Mouse (Mus musculus): ENCODE results near the gene Tmem88b. TPM values are rescaled to one million over a fixed set of nuclear protein-coding genes. Genes with fewer than 3 reads are reported as not detected.

Gene Tmem88b
- polyA plus RNA-seq, 1 experiment from 2014 or later, result 1.2 TPM

- 1% methylated on average over 53 of the region's 79 CpGs for WGBS
- H3K4me3 ChIP-seq, result peak overlapping the region; percentile 93
These were observed 50.5 kb downstream of the Tmem88b start for GRCm38 (mm10) chr4:155734951-155735702.

GRCm38 (mm10) chr4:155734350-155734941, 51.2 kb downstream of the Tmem88b start, which contains the start of gene Tmem240:
Gene Tmem240, plus strand, starts transcription at chr4:155734800.
- H3K27ac ChIP-seq (replicated peaks), result peak within 1 kb of the TSS; percentile 98
- no peaks in the 10 kb centered on the region for H3K9me3 ChIP-seq
- peak within 1 kb of the TSS; percentile 93 for H3K4me3 ChIP-seq
- peaks cover 24% of the 10 kb centered on the region for H3K36me3 ChIP-seq
- H3K27me3 ChIP-seq, result no peaks in the 10 kb centered on the region
- peak within 1 kb of the TSS; percentile 92 for H3K9ac ChIP-seq
- H3K4me1 ChIP-seq (replicated peaks), result peaks cover 44% of the 10 kb centered on the region
- WGBS, result under 1% methylated on average over 29 of the region's 35 CpGs
- ATAC-seq (ENCODE audit: low FRiP score, low read depth), result peak; percentile 92
- peak within 1 kb of the TSS; percentile 95 for H3K4me2 ChIP-seq

More at GRCm38 (mm10) chr4:155734951-155735702, 50.5 kb downstream of the Tmem88b start:
- H3K4me2 ChIP-seq, result peak overlapping the region; percentile 95
- H3K4me1 ChIP-seq (replicated peaks), result peaks cover 50% of the 10 kb centered on the region
- peak; percentile 72 for ATAC-seq (ENCODE audit: low FRiP score, low read depth)
- H3K9ac ChIP-seq, result peak overlapping the region; percentile 92
- peak overlapping the region; percentile 98 for H3K27ac ChIP-seq (replicated peaks)
- no peaks in the 10 kb centered on the region for H3K9me3 ChIP-seq
- peaks cover 25% of the 10 kb centered on the region for H3K36me3 ChIP-seq
- H3K27me3 ChIP-seq, result no peaks in the 10 kb centered on the region

- Histone ChIP-seq H3K27me3 (no peaks in the 10 kb centered on the region), H3K4me1 (replicated peaks) (peaks cover 41% of the 10 kb centered on the region), H3K9ac (peak overlapping the region; percentile 92; the same call in 1 of the 2 replicates), H3K4me3 (peak overlapping the region; percentile 93), H3K9me3 (no peaks in the 10 kb centered on the region), H3K4me2 (peak overlapping the region; percentile 95; the same call in 1 of the 2 replicates), H3K27ac (replicated peaks) (no peak overlapping the region; the same call in 1 of the 2 replicates), H3K36me3 (peaks cover 23% of the 10 kb centered on the region)
- no peak for ATAC-seq (ENCODE audit: low FRiP score, low read depth)
- 85% methylated on average over 10 of the region's 10 CpGs for WGBS
These were observed 52.4 kb downstream of the Tmem88b start for GRCm38 (mm10) chr4:155733267-155733666.

Small RNA genes lying within 50 kb of the gene (microRNA-seq; reads per million reads assigned to microRNA genes)
- gene Gm27743, result not detected

Other genes with a start within 250 kb of the Tmem88b start
- 80.6 and 85.9 TPM in 2 replicates for gene Nadk, start 223.5 kb downstream of the Tmem88b start, polyA plus RNA-seq (2015; fragmentation: Nextera tagmentation; extraction: Ambion mirVana)
- 14.6 and 16.3 TPM in 2 replicates for gene Slc35e2, start 184.5 kb downstream of the Tmem88b start, polyA plus RNA-seq (2015; fragmentation: Nextera tagmentation; extraction: Ambion mirVana)
- 49.3 and 53.0 TPM in 2 replicates for gene Cdk11b, start 161.0 kb downstream of the Tmem88b start, polyA plus RNA-seq (2015; fragmentation: Nextera tagmentation; extraction: Ambion mirVana)
- not detected in 2 replicates for gene Gm10563, start 140.5 kb downstream of the Tmem88b start, polyA plus RNA-seq (2015; fragmentation: Nextera tagmentation; extraction: Ambion mirVana)
- 4.7 and 6.5 TPM in 2 replicates for gene Mmp23, start 132.5 kb downstream of the Tmem88b start, polyA plus RNA-seq (2015; fragmentation: Nextera tagmentation; extraction: Ambion mirVana)
- 50.6 and 62.2 TPM in 2 replicates for gene Mib2, start 116.7 kb downstream of the Tmem88b start, polyA plus RNA-seq (2015; fragmentation: Nextera tagmentation; extraction: Ambion mirVana)
- gene Fndc10, start 91.5 kb downstream of the Tmem88b start, polyA plus RNA-seq (2015; fragmentation: Nextera tagmentation; extraction: Ambion mirVana), result 17.2 and 20.6 TPM in 2 replicates
- gene Ssu72, start 81.1 kb downstream of the Tmem88b start, polyA plus RNA-seq (2015; fragmentation: Nextera tagmentation; extraction: Ambion mirVana), result 160 and 166 TPM in 2 replicates
- gene Tmem240, start 51.1 kb downstream of the Tmem88b start, polyA plus RNA-seq (2015; fragmentation: Nextera tagmentation; extraction: Ambion mirVana), result 23.8 and 27.0 TPM in 2 replicates
- 92.0 and 99.4 TPM in 2 replicates for gene Atad3a, start 24.8 kb downstream of the Tmem88b start, polyA plus RNA-seq (2015; fragmentation: Nextera tagmentation; extraction: Ambion mirVana)
- 32.2 and 33.7 TPM in 2 replicates for gene Vwa1, start 11.2 kb downstream of the Tmem88b start, polyA plus RNA-seq (2015; fragmentation: Nextera tagmentation; extraction: Ambion mirVana)
- gene Ankrd65, start 4.6 kb upstream of the Tmem88b start, polyA plus RNA-seq (2015; fragmentation: Nextera tagmentation; extraction: Ambion mirVana), result not detected in 2 replicates
- gene Mrpl20, start 17.0 kb upstream of the Tmem88b start, polyA plus RNA-seq (2015; fragmentation: Nextera tagmentation; extraction: Ambion mirVana), result 248 and 265 TPM in 2 replicates
- gene Ccnl2, start 26.6 kb upstream of the Tmem88b start, polyA plus RNA-seq (2015; fragmentation: Nextera tagmentation; extraction: Ambion mirVana), result 134 and 137 TPM in 2 replicates
- 129 TPM in 2 replicates for gene Aurkaip1, start 45.4 kb upstream of the Tmem88b start, polyA plus RNA-seq (2015; fragmentation: Nextera tagmentation; extraction: Ambion mirVana)
- 32.5 and 32.7 TPM in 2 replicates for gene Mxra8, start 53.8 kb upstream of the Tmem88b start, polyA plus RNA-seq (2015; fragmentation: Nextera tagmentation; extraction: Ambion mirVana)
- 30.8 and 32.8 TPM in 2 replicates for gene Dvl1, start 61.5 kb upstream of the Tmem88b start, polyA plus RNA-seq (2015; fragmentation: Nextera tagmentation; extraction: Ambion mirVana)
- gene Tas1r3, start 77.5 kb upstream of the Tmem88b start, polyA plus RNA-seq (2015; fragmentation: Nextera tagmentation; extraction: Ambion mirVana), result 0.43 and 0.54 TPM in 2 replicates
- gene Cptp, start 83.6 kb upstream of the Tmem88b start, polyA plus RNA-seq (2015; fragmentation: Nextera tagmentation; extraction: Ambion mirVana), result 25.6 and 29.1 TPM in 2 replicates
- gene Ints11, start 83.7 kb upstream of the Tmem88b start, polyA plus RNA-seq (2015; fragmentation: Nextera tagmentation; extraction: Ambion mirVana), result 71.6 and 78.6 TPM in 2 replicates
- gene Pusl1, start 105.9 kb upstream of the Tmem88b start, polyA plus RNA-seq (2015; fragmentation: Nextera tagmentation; extraction: Ambion mirVana), result 58.5 and 62.9 TPM in 2 replicates
- gene Acap3, start 105.9 kb upstream of the Tmem88b start, polyA plus RNA-seq (2015; fragmentation: Nextera tagmentation; extraction: Ambion mirVana), result 68.8 and 74.6 TPM in 2 replicates
- gene Ube2j2, start 158.0 kb upstream of the Tmem88b start, polyA plus RNA-seq (2015; fragmentation: Nextera tagmentation; extraction: Ambion mirVana), result 104 and 115 TPM in 2 replicates
- 13.4 and 16.6 TPM in 2 replicates for gene C1qtnf12, start 176.4 kb upstream of the Tmem88b start, polyA plus RNA-seq (2015; fragmentation: Nextera tagmentation; extraction: Ambion mirVana)
- gene B3galt6, start 206.8 kb upstream of the Tmem88b start, polyA plus RNA-seq (2015; fragmentation: Nextera tagmentation; extraction: Ambion mirVana), result 33.1 and 35.9 TPM in 2 replicates
- 114 and 120 TPM in 2 replicates for gene Sdf4, start 207.0 kb upstream of the Tmem88b start, polyA plus RNA-seq (2015; fragmentation: Nextera tagmentation; extraction: Ambion mirVana)
- 0.64 and 0.73 TPM in 2 replicates for gene Tnfrsf4, start 228.0 kb upstream of the Tmem88b start, polyA plus RNA-seq (2015; fragmentation: Nextera tagmentation; extraction: Ambion mirVana)
- 1.9 and 2.1 TPM in 2 replicates for gene Tnfrsf18, start 240.3 kb upstream of the Tmem88b start, polyA plus RNA-seq (2015; fragmentation: Nextera tagmentation; extraction: Ambion mirVana)

All from hindbrain, embryonic 15.5 days (tissue).